Mouse (Mus musculus): ENCODE data around the gene Lrrc3b. TPM values are rescaled to one million over a fixed set of nuclear protein-coding genes. Genes with fewer than 3 reads are reported as not detected.

Gene Lrrc3b
- 10 to 100 TPM; 19.4 to 24.6 TPM for total RNA-seq (2021)
- long read RNA-seq, experiment 1, transcript Lrrc3b-201 (2 exons, 1,655 nt), result major isoform, 15 of 18 reads
- long read RNA-seq, experiment 1, partial matches to known transcripts, result 0 of 18 reads
- long read RNA-seq, experiment 1, other reads (novel, unspliced or antisense), result 1 of 18 reads
- long read RNA-seq, experiment 2, transcript Lrrc3b-201 (2 exons, 1,655 nt), result major isoform, 9 of 11 reads
- long read RNA-seq, experiment 2, partial matches to known transcripts, result 1 of 11 reads
- long read RNA-seq, experiment 2, other reads (novel, unspliced or antisense), result 0 of 11 reads

DNA sequence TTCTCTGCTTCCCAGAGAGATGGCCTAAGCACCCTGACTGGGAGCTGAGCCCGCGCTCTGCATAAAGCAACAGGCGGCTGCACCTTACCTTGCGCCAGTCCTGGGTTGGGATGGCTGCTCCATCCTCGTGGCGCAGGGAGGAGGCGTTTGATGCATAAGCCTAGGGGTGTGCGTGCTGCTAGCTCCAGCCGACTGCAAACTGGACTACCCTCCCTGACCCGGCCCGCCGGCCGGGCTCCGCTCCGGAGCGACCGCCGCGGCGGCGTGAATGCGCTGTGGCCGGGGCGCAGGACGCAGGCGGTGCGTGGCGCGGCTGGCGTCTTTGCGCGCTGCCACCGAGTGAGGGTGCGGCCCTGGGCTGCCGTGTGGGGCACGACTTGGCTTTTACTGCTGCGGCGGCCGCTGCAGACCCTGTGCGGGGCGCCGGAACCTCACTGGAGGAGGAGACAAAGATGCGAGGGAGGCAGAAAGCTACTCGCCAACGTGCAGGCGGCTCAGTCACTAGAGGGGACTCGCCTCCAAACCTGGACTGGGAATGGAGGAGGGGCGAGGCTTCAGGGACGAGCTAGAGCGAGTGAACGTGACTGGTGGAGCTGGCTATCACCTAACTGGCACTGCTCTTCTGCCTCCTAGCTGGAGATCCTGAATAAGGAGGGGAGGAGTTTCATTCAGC is at the start of gene Lrrc3b:
Lrrc3b (minus strand) TSS at position 503 of the 673 bp plus-strand sequence.
- DNase-seq (ENCODE audit: low spot score in 2 of 2), result peak; percentile 69 to 72
- intact Hi-C loops (cut with DNase I), result loop anchor here (5.0 kb wide), 1 partner anchor 81 kb away; no protein-coding TSS in a partner anchor

DNA sequence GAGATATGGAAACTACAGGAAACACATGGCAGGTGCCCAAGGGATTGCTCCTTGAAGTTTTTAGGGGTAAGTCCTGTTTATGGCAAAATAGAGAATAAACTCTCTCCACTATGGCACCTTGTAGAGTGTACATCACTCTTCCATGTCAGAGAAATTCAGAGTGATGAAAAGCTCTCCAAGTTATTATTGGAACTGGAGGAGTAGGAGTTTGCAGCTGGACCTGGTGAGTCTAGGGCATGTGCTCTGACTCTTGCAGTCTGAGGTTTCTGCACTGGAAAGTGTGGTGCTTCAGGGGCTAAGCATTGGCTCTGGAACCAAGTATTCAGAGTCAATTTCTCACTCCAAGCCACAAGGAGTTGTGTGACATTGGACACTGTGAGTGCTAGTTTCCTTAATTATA is 38.9 kb upstream of the Lrrc3b start:
- DNase-seq (ENCODE audit: low spot score in 2 of 2), result no peak
- intact Hi-C loops (cut with DNase I), result no loop called here

DNA sequence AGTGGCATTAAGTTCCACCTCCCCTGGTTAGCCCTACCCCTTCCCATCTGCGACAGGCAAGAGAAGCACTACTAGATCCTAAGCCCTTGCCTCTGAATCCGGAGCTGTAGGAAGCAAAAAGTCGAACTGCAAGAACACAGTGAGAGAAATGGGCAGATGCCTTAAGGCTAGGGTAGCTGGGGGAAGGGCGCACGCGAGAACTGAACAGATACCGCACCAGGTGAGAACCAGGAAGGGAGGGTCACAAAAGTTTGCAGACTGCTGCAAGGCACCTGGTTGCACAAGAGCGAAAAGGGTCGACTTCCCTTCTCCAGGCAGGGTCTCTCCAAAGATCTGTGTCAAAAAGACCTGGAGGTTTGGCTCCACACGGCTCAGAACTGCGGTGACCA is 697 bp downstream of the Lrrc3b start:
- intact Hi-C loops (cut with DNase I), result loop anchor here (5.0 kb wide), 1 partner anchor 81 kb away; no protein-coding TSS in a partner anchor
- peak; percentile 18 to 40 for DNase-seq (ENCODE audit: low spot score in 2 of 2)

- peak in 1 of 2 experiments; percentile 19 for DNase-seq (ENCODE audit: low spot score in 2 of 2)
- intact Hi-C loops (cut with DNase I), result loop anchor here (5.0 kb wide), 1 partner anchor 80 kb away; no protein-coding TSS in a partner anchor
These were observed 1.3 kb downstream of the Lrrc3b start for GRCm38 (mm10) chr14:15437501-15437941.

GRCm38 (mm10) chr14:15437046-15437445 is 1.7 kb downstream of the Lrrc3b start:
- intact Hi-C loops (cut with DNase I), result loop anchor here (5.0 kb wide), 1 partner anchor 80 kb away; no protein-coding TSS in a partner anchor
- DNase-seq (ENCODE audit: low spot score in 2 of 2), result peak; percentile 20 to 30

DNA sequence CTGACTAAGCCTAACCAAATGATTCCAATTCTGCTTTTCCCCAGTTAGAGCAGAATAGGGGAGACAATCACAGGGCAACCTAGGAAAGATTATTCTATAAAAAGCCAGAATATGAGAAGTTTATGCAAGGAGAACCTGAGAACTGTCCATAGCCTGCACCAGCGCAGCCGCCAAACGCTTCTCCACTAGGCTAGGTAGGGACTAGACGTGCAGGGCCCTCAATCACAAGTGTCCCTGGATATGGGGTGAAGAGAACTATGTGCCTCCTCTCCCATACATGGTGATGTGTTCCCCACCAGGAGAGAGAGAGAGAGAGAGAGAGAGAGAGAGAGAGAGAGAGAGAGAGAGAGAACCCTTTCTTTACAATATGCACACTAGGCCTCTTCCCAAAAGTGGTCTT is 2.2 kb downstream of the Lrrc3b start:
- intact Hi-C loops (cut with DNase I), result loop anchor here (5.0 kb wide), 1 partner anchor 79 kb away; no protein-coding TSS in a partner anchor
- DNase-seq (ENCODE audit: low spot score in 2 of 2), result no peak

DNA sequence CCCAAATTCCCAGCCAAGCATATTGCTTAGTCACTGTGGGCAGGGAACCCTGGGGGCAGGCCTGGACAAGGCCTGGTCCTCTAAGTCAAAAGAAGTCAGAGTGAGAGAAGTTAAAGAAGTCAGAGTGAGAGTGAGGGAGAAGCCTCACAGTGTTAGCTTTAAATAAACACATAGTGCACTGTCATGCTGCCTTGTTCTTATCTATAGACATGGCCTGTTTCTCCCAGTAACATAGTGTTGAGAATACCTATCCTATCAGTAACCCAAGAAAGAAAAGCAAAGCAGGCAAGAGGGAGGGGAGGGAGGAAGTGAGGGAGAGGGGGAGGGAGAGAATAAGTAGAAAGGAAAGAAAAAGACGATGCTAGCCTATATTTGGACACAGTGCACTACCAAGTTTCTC is 6.4 kb downstream of the Lrrc3b start:
- intact Hi-C loops (cut with DNase I), result no loop called here

DNA sequence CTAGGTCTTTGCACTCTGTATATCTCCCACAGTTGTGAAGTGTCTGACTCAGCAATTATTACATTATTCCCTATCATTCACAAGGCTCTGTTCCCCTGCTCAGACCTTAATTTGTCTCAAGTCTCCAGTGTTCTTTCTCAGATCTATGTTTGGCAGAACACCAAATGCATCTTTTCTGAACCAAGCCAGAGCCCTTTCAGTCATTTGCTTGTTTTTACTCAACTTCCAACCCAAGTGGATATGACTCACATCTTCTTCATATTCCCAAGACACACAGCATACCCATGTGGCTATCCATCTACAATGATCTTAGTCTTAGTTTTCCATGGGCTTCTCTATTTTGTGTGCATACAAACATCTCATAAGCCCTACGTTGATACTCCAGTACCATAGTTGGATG is 17.2 kb downstream of the Lrrc3b start:
- DNase-seq (ENCODE audit: low spot score in 2 of 2), result no peak
- intact Hi-C loops (cut with DNase I), result no loop called here

More for the DNA sequence above, 6.4 kb downstream of the Lrrc3b start:
- DNase-seq (ENCODE audit: low spot score in 2 of 2), result no peak

DNA sequence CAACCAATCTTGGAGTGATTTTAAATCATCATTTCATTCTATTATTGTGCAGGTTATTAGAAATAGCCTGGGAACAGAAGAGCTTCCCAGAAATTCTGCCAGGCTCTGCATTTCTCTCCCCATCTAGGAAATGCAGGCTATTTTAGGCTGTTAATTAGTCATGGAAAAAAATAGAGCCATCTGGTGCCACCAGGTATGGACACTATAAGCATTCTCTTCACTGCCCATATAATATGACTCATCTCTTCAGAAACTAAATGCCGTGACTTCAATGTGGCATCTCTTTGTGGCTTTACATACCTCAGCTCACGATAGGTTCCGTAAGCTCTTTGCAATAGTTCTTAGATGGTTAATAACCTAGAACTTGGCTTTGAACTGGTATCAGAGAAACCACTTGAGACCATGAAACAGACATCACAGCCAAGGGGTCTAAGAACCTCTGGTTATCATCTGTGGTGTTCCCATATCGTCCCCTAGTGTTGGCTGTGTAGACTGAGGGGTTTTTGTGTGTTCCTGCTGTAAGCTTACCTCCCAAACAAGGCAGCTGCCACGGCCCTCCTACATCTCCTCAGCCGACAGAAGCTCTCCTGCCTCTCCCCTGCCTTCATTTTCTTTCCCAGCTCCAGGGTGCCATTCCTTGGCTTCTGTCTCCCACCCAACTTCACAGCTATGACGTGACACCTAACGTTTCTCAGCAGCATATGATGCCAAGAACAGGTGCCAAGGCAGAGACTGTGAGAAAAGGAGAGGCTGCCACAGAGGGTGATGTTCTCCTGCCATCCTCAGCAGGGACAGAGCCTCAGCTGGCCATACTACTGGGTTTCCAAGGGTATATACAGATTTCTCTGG is 27.9 kb downstream of the Lrrc3b start:
- peak; percentile 46 to 78 for DNase-seq (ENCODE audit: low spot score in 2 of 2)
- intact Hi-C loops (cut with DNase I), result no loop called here

- intact Hi-C loops (cut with DNase I), result no loop called here
These were observed 53.3 kb downstream of the Lrrc3b start for GRCm38 (mm10) chr14:15385536-15385935.

GRCm38 (mm10) chr14:15384972-15385371 is 53.8 kb downstream of the Lrrc3b start:
- intact Hi-C loops (cut with DNase I), result no loop called here
- no peak for DNase-seq (ENCODE audit: low spot score in 2 of 2)

More at GRCm38 (mm10) chr14:15385536-15385935, 53.3 kb downstream of the Lrrc3b start:
- peak in 1 of 2 experiments; percentile 15 for DNase-seq (ENCODE audit: low spot score in 2 of 2)

DNA sequence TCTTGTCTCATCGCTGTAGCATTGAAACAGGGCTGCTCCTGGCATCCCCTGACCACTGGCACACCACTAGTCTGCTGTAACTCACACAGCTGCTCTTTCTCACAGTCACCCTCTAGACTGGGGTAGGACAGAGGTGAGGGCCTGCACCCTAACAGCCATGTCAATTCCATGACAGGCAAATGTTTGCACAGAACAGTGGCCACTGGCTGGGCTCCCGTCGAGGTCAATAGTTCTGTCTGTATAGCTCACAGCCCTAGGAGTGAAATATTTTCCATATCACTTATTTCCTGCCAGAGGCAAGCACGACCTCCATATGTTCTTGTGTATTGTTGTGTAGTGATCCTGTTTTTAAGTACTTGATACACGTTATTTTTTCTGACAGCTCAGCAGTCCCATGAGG is 54.3 kb downstream of the Lrrc3b start:
- intact Hi-C loops (cut with DNase I), result no loop called here

DNA sequence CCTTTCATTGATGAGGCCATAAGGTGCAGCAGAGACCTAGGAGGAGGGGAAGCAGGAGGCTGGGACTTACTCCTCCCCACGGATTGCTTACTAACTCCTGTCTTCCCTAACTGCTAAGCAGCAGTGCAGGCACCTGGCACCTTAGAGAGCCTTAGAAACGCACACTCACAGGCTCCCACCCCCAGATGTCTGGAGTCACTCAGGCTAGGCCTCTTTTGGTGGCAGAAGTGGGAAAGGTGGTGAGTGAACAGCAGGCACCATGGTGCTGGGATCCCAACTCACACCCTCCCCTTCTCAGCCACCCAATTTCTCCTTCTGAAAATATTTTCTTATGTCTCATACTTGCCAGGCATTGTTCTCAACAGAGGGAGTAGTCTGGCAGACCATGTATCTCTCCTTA is 55.7 kb downstream of the Lrrc3b start:
- intact Hi-C loops (cut with DNase I), result no loop called here
- DNase-seq (ENCODE audit: low spot score in 2 of 2), result no peak

More for the DNA sequence above, 54.3 kb downstream of the Lrrc3b start:
- no peak for DNase-seq (ENCODE audit: low spot score in 2 of 2)

DNA sequence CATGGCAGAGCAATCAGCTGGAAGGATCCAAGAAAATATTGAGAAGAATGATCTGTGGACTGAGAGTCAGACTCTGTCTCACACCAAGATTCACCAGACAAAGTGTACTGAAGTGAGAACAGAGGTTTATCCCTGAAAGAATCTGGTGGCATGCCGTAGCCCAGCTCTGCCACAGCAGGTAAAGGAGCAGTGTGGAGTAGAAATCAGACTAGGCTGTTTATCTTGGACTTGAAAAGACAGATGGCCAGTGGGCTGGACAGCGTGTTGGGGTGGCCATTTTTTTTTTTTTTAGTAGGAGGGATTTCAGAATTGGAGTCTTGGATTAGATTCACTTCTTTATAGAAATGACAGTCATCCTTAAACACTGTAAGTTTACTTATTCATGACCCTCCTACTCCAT is 61.4 kb downstream of the Lrrc3b start:
- DNase-seq (ENCODE audit: low spot score in 2 of 2), result peak in 1 of 2 experiments; percentile 30
- intact Hi-C loops (cut with DNase I), result no loop called here

GRCm38 (mm10) chr14:15376786-15377185 is 62.0 kb downstream of the Lrrc3b start:
- intact Hi-C loops (cut with DNase I), result no loop called here
- DNase-seq (ENCODE audit: low spot score in 2 of 2), result no peak

DNA sequence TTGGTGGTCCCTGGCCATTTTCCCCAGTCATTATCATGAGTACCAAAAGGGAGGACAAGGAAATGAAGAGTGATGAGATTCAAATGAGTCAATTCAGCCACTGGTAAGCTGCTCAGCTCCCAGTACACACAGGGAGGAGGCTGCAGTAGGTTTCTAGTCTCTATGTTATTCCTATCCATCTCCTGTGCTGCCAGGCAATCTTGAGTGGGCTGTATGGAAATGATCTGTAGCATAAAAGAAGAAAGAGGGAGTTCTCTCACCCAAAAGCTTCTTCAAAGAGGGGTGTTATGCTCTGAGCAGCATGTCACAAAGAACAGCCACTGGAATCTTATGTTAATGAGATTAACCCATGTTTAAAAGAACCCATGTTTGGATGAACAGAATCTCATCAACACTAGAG is 64.5 kb downstream of the Lrrc3b start:
- DNase-seq (ENCODE audit: low spot score in 2 of 2), result peak; percentile 28 to 62
- intact Hi-C loops (cut with DNase I), result no loop called here

DNA sequence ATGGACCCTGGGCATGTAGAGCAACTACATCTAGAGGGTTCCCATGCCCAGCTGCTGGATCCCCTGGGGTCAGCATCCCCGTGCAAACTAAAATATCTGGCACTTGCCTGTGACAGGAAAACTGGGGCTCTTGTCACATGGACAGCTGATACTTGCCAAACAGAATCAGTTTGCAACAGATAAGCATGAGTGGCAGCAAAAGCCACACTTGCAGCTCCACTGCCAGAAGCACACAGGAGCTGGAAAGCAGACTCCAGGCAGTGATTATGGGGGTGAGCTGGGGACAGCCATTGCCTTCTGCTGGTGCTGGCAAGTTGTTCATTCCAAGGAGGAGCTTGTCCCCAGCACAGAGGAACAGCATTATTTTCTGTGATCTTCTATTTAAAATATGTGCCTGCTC is 65.8 kb downstream of the Lrrc3b start:
- DNase-seq (ENCODE audit: low spot score in 2 of 2), result peak; percentile 43 to 61
- intact Hi-C loops (cut with DNase I), result no loop called here

DNA sequence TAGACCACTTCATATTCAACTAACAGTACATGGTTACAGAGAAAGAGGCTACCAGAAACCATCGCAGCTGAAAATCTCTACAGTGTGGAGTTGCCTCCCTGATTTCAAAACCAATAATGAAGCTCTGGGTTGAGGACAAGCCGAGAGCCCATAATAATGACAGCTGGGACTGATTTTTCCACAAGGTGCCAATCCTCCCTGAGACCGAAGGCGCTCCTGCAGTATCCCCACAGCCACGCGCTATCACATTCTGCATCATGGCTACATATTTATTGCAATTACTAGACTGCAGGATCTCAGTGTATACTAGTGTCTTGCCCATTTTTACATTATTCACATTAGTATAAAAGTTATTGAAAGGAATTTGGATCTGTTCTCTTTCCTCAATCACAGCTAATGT is 73.7 kb downstream of the Lrrc3b start:
- intact Hi-C loops (cut with DNase I), result no loop called here
- no peak for DNase-seq (ENCODE audit: low spot score in 2 of 2)

GRCm38 (mm10) chr14:15359893-15360292 is 78.9 kb downstream of the Lrrc3b start:
- intact Hi-C loops (cut with DNase I), result loop anchor here (5.0 to 10.0 kb wide), 3 partner anchors 77 to 835 kb away; partner anchors contain the start of gene Lrrc3b
- DNase-seq (ENCODE audit: low spot score in 2 of 2), result no peak

Data from left cerebral cortex, postnatal 14 days (tissue).